Mouse (Mus musculus) ES-E14 (cell line): ENCODE data around the gene Cldn2. TPM values are rescaled to one million over a fixed set of nuclear protein-coding genes. Genes with fewer than 3 reads are reported as not detected.

ENCODE experiments used
- DNase-seq: peaks from one replicate; pipeline ENCODE4 v3.0.0-alpha.2; 2013; ENCODE audit warnings: low read depth, low spot score
- H3K27ac ChIP-seq: 2 replicates; pipeline ENCODE4 v1.5.1; 2012; ENCODE audit warnings: low read depth, mild to moderate bottlenecking, low read length, moderate library complexity, mixed read lengths; ENCODE audit not compliant: poor library complexity, insufficient read depth, severe bottlenecking
- H3K36me3 ChIP-seq: 2 replicates; pipeline ENCODE4 v1.6.1; 2012; ENCODE audit warnings: mild to moderate bottlenecking, low read length, moderate library complexity, mixed read lengths; ENCODE audit not compliant: control insufficient read depth, poor library complexity, insufficient read depth, severe bottlenecking
- H3K4me1 ChIP-seq, 2 experiments: fragments of 150-350 bp in 1 of 2; sonication (generic) in 1 of 2; 2 replicates each; pipeline ENCODE4 v1.6.1; 2012; ENCODE audit warnings: low read length in 2 of 2, mild to moderate bottlenecking in 1 of 2, mixed read lengths in 1 of 2; ENCODE audit not compliant: control insufficient read depth in 2 of 2, insufficient read depth in 2 of 2, poor library complexity in 1 of 2
- H3K4me3 ChIP-seq, 2 experiments: fragments of 150-350 bp in 1 of 2; sonication (generic) in 1 of 2; 2 replicates each; pipeline ENCODE4 v1.5.1; 2012; ENCODE audit warnings: low read length in 2 of 2, low read depth in 1 of 2, mild to moderate bottlenecking in 1 of 2, mixed read lengths in 1 of 2; ENCODE audit not compliant: insufficient read depth in 1 of 2, poor library complexity in 1 of 2, severe bottlenecking in 1 of 2
- H3K9ac ChIP-seq: 2 replicates; pipeline ENCODE4 v1.6.1; 2012; ENCODE audit warnings: low read depth, mild to moderate bottlenecking, low read length, mixed read lengths; ENCODE audit not compliant: poor library complexity, insufficient read depth, severe bottlenecking
- H3K9me3 ChIP-seq: fragments of 150-350 bp; sonication (generic); 2 replicates; pipeline ENCODE4 v1.6.1; 2012; ENCODE audit warnings: low read depth, mild to moderate bottlenecking, low read length; ENCODE audit not compliant: control insufficient read depth, insufficient read depth
- CHD2 ChIP-seq: IDR thresholded peaks from 2 replicates; pipeline ENCODE4 v1.6.1; 2014; ENCODE audit warnings: mild to moderate bottlenecking, low read depth, low read length, inconsistent platforms
- HCFC1 ChIP-seq: IDR thresholded peaks from 2 replicates; pipeline ENCODE4 v1.6.1; 2012; ENCODE audit warnings: low read length, inconsistent platforms, borderline replicate concordance; ENCODE audit not compliant: insufficient read depth
- MAFK ChIP-seq: IDR thresholded peaks from 2 replicates; pipeline ENCODE4 v1.6.1; 2014; ENCODE audit warnings: mild to moderate bottlenecking, low read depth, low read length, inconsistent platforms; ENCODE audit not compliant: insufficient read depth
- ZC3H11A ChIP-seq: IDR thresholded peaks from 2 replicates; pipeline ENCODE4 v1.6.1; 2012; ENCODE audit warnings: low read depth, mild to moderate bottlenecking, inconsistent platforms, low read length, borderline replicate concordance
- ZNF384 ChIP-seq: IDR thresholded peaks from 2 replicates; pipeline ENCODE4 v1.6.1; 2012; ENCODE audit warnings: low read depth, low read length, inconsistent platforms
- in situ Hi-C, 2 experiments: fragments of 600-800 bp; cut with MboI; formaldehyde crosslinking; loops; one replicate each; pipeline ENCODE4 v1.15.1; 2025; ENCODE audit warnings: low sequenced_read_pairs in 2 of 2, inconsistent platforms in 1 of 2; ENCODE audit not compliant: unreplicated experiment in 2 of 2
- total RNA-seq: library from RNA; depleted of rRNA; stranded (reverse); fragments of 300-350 nt; gene quantifications from 2 replicates; pipeline ENCODE4 v1.2.3, GENCODE M21; 2012

The Cldn2 gene
- total RNA-seq, 1 experiment, result 0.67 TPM

DNA sequence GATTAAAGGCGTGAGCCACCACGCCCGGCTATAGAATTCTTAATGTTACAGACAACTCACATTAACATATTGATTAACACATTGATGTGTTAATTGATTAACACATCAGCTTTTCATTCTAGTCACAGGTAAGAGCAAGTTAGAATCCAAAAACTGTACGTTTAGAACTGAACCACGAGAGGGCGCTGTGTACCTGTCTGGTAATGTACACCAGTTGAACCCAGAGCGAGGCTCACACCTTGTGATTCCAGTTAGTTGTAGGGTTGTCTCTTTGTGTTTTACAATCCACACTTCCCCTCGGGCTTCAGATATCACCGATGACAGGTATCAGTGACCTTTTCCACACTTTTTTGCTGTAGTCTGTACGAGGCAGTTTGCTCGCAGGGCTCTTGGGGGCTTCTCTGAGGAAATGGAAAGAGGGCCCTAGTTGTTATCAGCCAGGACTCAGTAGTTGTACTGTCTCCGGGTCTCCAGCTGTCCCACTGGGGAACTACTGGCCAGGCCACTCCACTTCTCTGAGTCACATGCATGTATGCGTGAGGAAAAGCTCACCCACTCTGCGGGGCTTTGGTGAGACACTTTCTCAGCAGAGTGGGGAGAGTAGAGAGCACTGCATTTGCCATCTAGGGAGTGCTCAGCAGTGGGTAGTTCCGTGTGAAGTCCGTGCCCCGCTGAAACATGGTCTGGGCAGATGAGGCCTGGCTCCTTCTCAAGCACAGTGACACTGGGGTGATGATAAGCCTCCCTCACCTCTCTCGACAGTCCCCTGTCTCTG, 26.1 kb upstream of the Cldn2 start:
- Histone ChIP-seq H3K9me3 (no peaks in the 10 kb centered on the region), H3K36me3 (no peaks in the 10 kb centered on the region; the same call in 1 of the 2 replicates), H3K27ac (no peak overlapping the region), H3K9ac (no peak overlapping the region), H3K4me3 (peak overlapping the region in 1 of 2 experiments; percentile 30; a peak in 1 of 4 replicates), H3K4me1 (peaks cover 0 to 2% of the 10 kb centered on the region in 2 experiments; a peak in 1 of 4 replicates)
- DNase-seq, result peak; percentile 52
- in situ Hi-C loops, result loop anchor here (5.0 to 10.0 kb wide), 2 partner anchors 58 to 60 kb away; no protein-coding TSS in a partner anchor
- TF ChIP-seq ZC3H11A (peak; percentile 73), ZNF384 (no peak)

DNA sequence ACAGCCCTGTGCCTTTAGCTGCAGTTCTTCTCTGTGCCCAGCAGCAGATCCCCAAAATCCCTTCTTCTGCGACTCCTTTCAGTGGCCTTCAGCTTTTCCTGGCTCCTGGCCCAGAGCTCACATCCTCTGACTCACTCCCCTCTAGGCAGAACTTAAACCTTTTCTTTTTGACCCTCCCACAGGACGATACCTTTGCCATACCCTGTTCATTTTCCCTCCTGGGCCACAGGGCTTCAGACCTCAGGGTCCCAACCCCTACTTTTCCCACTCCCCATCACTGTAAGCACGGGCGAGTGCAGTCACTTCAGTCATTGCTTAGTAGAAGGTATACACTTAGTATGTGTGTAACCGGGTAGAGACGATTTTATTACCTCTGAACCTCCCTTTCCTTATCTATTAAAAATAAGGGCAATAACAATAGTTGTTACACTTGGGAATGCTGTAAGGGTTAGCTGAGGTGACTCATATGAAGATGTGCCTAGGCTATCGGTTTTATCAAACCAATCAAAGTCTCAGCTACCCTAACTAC, 25.5 kb upstream of the Cldn2 start:
- no peak overlapping the region for H3K9ac ChIP-seq
- no peak for TF ChIP-seq ZNF384
- no peak for TF ChIP-seq ZC3H11A
- no peak for TF ChIP-seq MAFK
- no peak for TF ChIP-seq HCFC1
- no peak for TF ChIP-seq CHD2
- peaks cover 0 to 2% of the 10 kb centered on the region in 2 experiments; a peak in 1 of 4 replicates for H3K4me1 ChIP-seq
- H3K27ac ChIP-seq, result no peak overlapping the region
- no peak overlapping the region for H3K4me3 ChIP-seq
- in situ Hi-C loops, result loop anchor here (5.0 to 10.0 kb wide), 2 partner anchors 57 to 60 kb away; no protein-coding TSS in a partner anchor
- DNase-seq, result no peak
- peaks cover under 1% of the 10 kb centered on the region for H3K36me3 ChIP-seq
- no peaks in the 10 kb centered on the region for H3K9me3 ChIP-seq

DNA sequence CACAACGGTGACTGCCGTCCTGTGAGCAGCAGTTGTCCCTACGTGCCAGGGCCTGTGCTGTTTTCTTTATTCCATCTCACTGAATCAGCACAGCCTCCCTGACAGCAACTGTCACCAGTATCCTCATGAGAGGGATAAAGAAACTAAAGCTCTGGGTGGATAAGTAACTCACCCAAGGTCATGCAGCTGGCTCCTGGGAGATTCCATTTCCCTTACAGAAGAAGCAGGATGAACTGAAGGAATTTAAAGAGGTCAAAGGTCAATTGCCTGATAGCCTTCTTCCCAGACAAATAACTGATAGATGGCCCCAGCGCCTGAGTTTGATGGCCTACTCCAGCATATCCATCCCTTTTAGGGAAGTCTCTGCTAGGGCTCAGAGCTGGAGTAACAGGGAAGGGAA, 23.3 kb upstream of the Cldn2 start:
- DNase-seq, result no peak
- TF ChIP-seq MAFK (no peak), CHD2 (no peak), ZC3H11A (no peak), HCFC1 (no peak), ZNF384 (no peak)
- no peak overlapping the region for H3K27ac ChIP-seq
- in situ Hi-C loops, result loop anchor here (5.0 to 10.0 kb wide), 2 partner anchors 55 to 57 kb away; no protein-coding TSS in a partner anchor
- H3K4me1 ChIP-seq, result peaks cover 2 to 4% of the 10 kb centered on the region in 2 experiments; a peak in 2 of 4 replicates
- no peaks in the 10 kb centered on the region for H3K9me3 ChIP-seq
- H3K36me3 ChIP-seq, result peaks cover 2% of the 10 kb centered on the region
- no peak overlapping the region for H3K9ac ChIP-seq
- H3K4me3 ChIP-seq, result no peak overlapping the region

DNA sequence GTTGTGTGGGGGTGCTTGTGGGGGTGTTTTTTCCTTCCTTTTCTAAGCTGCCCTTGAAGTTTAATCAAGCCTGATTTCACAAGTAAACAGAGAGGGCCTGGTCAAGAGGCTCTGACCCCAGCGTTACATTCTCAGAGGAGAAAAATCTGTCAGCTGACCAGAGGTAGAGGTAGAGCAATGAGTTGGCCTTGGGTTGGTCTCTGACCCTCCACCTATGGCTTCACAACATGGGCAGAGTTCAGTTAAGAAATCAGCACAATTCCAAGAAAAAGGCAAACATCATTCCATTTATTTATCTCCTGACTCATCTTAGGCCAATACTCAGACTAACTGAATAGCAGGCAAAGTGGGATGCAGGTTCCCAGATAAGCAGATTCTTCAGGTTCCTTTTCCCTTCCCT, 21.7 kb upstream of the Cldn2 start:
- no peak overlapping the region for H3K27ac ChIP-seq
- peaks cover 2 to 4% of the 10 kb centered on the region in 2 experiments; a peak in 2 of 4 replicates for H3K4me1 ChIP-seq
- TF ChIP-seq HCFC1, result no peak
- TF ChIP-seq CHD2, result no peak
- no peak for TF ChIP-seq MAFK
- TF ChIP-seq ZC3H11A, result no peak
- no peak for TF ChIP-seq ZNF384
- peaks cover 2% of the 10 kb centered on the region for H3K36me3 ChIP-seq
- H3K9me3 ChIP-seq, result no peaks in the 10 kb centered on the region
- DNase-seq, result no peak
- H3K4me3 ChIP-seq, result no peak overlapping the region
- no peak overlapping the region for H3K9ac ChIP-seq
- in situ Hi-C loops, result loop anchor here (5.0 to 10.0 kb wide), 2 partner anchors 53 to 56 kb away; no protein-coding TSS in a partner anchor
